Mouse (Mus musculus) forebrain, embryonic 14.5 days (tissue): ENCODE results near the gene Hadhb. TPM values are rescaled to one million over a fixed set of nuclear protein-coding genes. Genes with fewer than 3 reads are reported as not detected.

Experiments
- ATAC-seq: fragments of 200-750 bp; cut with Nextera tagmentation; 2 replicates; pipeline ENCODE4 v1.8.0; 2017; ENCODE audit warnings: mild to moderate bottlenecking, moderate library complexity
- DNase-seq: peaks from one replicate; pipeline ENCODE4 v3.0.0-alpha.2; 2015; ENCODE audit warnings: low spot score
- H3K27ac ChIP-seq: fragments of 300-500 bp; sonication (generic); 2 replicates; pipeline ENCODE4 v1.5.1; 2014; ENCODE audit warnings: low read depth, mild to moderate bottlenecking, control low read depth, low read length, moderate library complexity
- H3K27me3 ChIP-seq: fragments of 300-500 bp; sonication (generic); replicated peaks from 2 replicates; pipeline ENCODE4 v1.6.1; 2014; ENCODE audit warnings: low read length, control low read depth, mixed read lengths; ENCODE audit not compliant: control insufficient read depth, insufficient read depth
- H3K36me3 ChIP-seq: fragments of 300-500 bp; sonication (generic); 2 replicates; pipeline ENCODE4 v1.6.1; 2014; ENCODE audit warnings: low read length, control low read depth; ENCODE audit not compliant: control insufficient read depth, insufficient read depth
- H3K4me1 ChIP-seq: fragments of 300-500 bp; sonication (generic); 2 replicates; pipeline ENCODE4 v1.6.1; 2014; ENCODE audit warnings: antibody characterized with exemption, low read length, control low read depth; ENCODE audit not compliant: control insufficient read depth, insufficient read depth
- H3K4me2 ChIP-seq: fragments of 300-500 bp; sonication (generic); 2 replicates; pipeline ENCODE4 v1.6.1; 2014; ENCODE audit warnings: mild to moderate bottlenecking, control low read depth, low read length
- H3K4me3 ChIP-seq: fragments of 300-500 bp; sonication (generic); 2 replicates; pipeline ENCODE4 v1.5.1; 2014; ENCODE audit warnings: low read depth, low read length, control low read depth
- H3K9ac ChIP-seq: fragments of 300-500 bp; sonication (generic); 2 replicates; pipeline ENCODE4 v1.6.1; 2014; ENCODE audit warnings: mild to moderate bottlenecking, low read length, control low read depth, moderate library complexity
- H3K9me3 ChIP-seq: fragments of 300-500 bp; sonication (generic); replicated peaks from 2 replicates; pipeline ENCODE4 v1.6.1; 2016; ENCODE audit warnings: low read length, control low read depth, mixed read lengths; ENCODE audit not compliant: control insufficient read depth
- WGBS: fragments of 180-500 bp; shearing (Covaris S2); extraction: QIAGEN DNeasy Blood & Tissue Kit; methylation state at CpG from one replicate; pipeline ENCODE4 v1.1.7; 2014; 5-methylcytosine and 5-hydroxymethylcytosine counted together
- polyA plus RNA-seq: library from polyadenylated mRNA; unstranded; fragments of >200 nt; fragmentation: Nextera tagmentation; extraction: Ambion mirVana; gene quantifications from 2 replicates; pipeline ENCODE4 v1.2.1, GENCODE M21; 2014

The Hadhb gene
- polyA plus RNA-seq, result 75.6 and 80.9 TPM in 2 replicates

DNA sequence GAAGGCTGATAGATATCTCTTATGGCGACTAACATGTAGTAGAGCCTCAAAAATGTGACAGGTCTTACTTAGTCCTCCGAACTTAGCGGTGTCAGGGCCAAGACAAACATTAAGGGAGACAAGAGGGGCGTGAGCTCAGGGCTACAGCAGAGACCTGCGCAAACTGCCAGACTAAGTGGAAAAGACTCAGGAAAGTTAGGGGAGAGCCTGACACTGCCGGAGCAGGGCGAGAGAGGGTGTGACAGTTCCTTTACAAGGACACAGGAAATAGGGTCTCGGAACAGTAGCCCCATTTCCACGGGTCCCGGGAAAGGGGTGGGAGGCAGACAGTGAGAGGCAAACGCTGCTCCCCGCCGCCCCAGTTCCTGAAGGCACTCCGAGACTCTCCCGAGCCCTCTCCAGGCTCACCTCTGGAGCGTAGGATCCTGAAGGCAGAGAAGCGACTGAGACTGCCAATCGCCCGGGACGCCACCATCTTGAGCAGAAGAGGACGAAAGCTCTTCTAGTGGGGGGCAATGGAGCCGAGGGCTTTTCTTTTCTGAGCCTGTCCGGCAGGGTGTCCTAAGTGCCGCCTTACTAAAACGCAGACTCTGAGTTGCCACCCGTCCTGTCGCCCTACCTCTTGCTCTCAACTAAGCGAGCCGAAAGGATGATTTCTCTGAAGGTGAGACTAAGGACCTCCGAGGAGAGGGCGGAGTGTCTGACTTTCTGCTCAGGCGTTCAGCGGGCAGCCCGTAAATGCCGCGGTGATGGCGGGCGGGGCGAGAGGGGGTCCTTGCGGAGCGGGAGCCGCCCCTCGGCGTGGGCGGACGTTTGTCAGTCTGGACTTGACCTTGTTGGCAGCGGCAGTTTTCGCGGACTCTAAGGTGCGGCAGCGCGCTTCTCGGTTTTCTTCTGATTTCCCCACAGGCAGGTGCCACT, at the start of gene Hadhb, which contains the start of gene Hadha:
TSS of gene Hadhb (plus strand) at position 775 of the 921 bp plus-strand sequence.
TSS of gene Hadha (minus strand) at position 689 of the 921 bp plus-strand sequence.
- under 1% methylated on average over 53 of the region's 53 CpGs for WGBS
- Histone ChIP-seq H3K4me1 (peaks cover 13% of the 10 kb centered on the region), H3K27me3 (no peaks in the 10 kb centered on the region), H3K9me3 (no peaks in the 10 kb centered on the region), H3K9ac (peak within 1 kb of the TSS; percentile 83), H3K36me3 (no peaks in the 10 kb centered on the region), H3K4me3 (peak within 1 kb of the TSS; percentile 94), H3K4me2 (peak within 1 kb of the TSS; percentile 87), H3K27ac (peak within 1 kb of the TSS; percentile 84)
- peak; percentile 91 for DNase-seq
- peak; percentile 93 for ATAC-seq

- Histone ChIP-seq H3K27ac (peak within 1 kb of the TSS; percentile 84), H3K4me3 (peak within 1 kb of the TSS; percentile 70), H3K9ac (peak within 1 kb of the TSS; percentile 84), H3K9me3 (no peaks in the 10 kb centered on the region), H3K4me2 (peak within 1 kb of the TSS; percentile 96), H3K36me3 (peaks cover 13% of the 10 kb centered on the region; the same call in 1 of the 2 replicates), H3K27me3 (no peaks in the 10 kb centered on the region), H3K4me1 (peaks cover 33% of the 10 kb centered on the region)
- under 1% methylated on average over 29 of the region's 29 CpGs for WGBS
- peak; percentile 89 for DNase-seq
- peak; percentile 76 for ATAC-seq
Measured at GRCm38 (mm10) chr5:30105668-30106300, 49.3 kb upstream of the Hadhb start, which contains the start of gene 3110082J24Rik. Gene 3110082J24Rik (minus strand): TSS chr5:30106086.

DNA sequence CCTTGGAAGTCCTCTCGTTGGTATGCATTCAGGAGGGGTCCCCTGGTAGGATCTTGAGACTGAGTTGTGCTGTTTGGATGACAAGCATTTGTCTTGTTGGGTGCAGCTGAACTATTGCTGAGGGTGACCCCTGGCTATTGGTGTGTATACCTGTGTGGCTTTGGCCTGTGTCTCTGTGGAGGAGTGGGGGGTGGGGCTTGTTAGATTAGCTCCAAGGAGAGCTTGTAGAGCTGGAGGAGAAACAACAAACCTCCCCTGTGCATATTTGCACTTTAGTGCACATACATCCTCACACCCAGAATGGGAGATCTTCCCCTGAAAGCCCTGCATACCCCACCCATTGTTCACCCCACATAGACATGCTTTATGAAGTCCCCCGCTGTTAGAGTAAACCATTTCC, 48.3 kb upstream of the Hadhb start:
- ATAC-seq (no peak), DNase-seq (no peak)
- Histone ChIP-seq H3K27me3 (no peaks in the 10 kb centered on the region), H3K4me1 (peaks cover 40% of the 10 kb centered on the region), H3K4me3 (peak overlapping the region; percentile 70), H3K36me3 (peaks cover 13% of the 10 kb centered on the region; the same call in 1 of the 2 replicates), H3K9me3 (no peaks in the 10 kb centered on the region), H3K27ac (peak overlapping the region; percentile 84), H3K9ac (peak overlapping the region; percentile 84), H3K4me2 (peak overlapping the region; percentile 96)
- 5% methylated on average over 2 of the region's 2 CpGs for WGBS

DNA sequence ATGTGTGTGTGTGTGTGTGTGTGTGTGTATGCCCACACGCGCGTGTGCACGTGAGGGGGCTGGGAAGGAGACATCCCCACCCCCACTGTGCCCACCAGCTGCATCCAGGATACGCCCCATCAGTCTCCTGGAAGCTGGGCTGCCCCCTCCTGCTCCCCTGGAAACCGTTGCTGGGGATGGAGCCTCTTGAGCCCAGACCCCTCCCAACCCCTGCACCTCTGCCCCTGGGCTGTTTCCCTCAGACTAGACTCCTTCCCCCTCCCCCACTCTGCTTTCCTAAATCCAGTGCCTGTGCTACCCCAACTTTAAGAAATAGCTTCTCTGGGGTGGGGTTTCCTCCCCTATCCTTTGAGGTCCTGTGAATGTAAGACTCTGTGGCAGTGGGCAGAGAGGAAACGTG, 47.9 kb upstream of the Hadhb start:
- DNase-seq, result peak; percentile 79
- H3K9ac ChIP-seq, result peak overlapping the region; percentile 84

DNA sequence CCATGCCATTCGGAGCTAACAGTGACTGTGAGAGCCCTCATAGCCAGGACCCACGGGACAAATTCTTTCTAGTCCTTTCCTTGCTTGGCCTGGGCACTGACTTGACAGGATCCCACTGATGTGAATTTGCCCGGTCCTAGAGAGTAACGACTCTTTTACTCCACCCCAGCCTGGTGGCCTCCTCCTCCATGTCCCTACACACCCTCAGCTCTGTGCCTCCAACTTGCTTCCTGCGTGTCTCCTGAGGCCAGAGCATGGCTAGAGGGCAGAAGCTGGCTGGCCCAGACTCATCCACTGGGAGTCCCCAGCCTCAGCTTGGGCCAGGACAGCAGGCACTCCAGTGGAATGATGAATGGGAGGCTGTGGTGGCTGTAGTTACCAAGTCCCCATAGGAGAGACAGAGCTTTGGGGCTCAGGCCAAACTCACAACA, 47.4 kb upstream of the Hadhb start:
- Histone ChIP-seq H3K4me3 (peak overlapping the region; percentile 70), H3K36me3 (peaks cover 15% of the 10 kb centered on the region; the same call in 1 of the 2 replicates), H3K9ac (peak overlapping the region; percentile 84), H3K27me3 (0 out of 2 replicates have a peak, but pooled peaks cover under 1% of the 10 kb centered on the region), H3K9me3 (no peaks in the 10 kb centered on the region), H3K27ac (peak overlapping the region; percentile 84), H3K4me2 (peak overlapping the region; percentile 96), H3K4me1 (peaks cover 40% of the 10 kb centered on the region)
- DNase-seq (peak; percentile 39), ATAC-seq (no peak)
- 3% methylated on average over 5 of the region's 5 CpGs for WGBS

More for the DNA sequence above, 47.9 kb upstream of the Hadhb start:
- peak overlapping the region; percentile 84 for H3K27ac ChIP-seq
- peak; percentile 43; the same call in 1 of the 2 replicates for ATAC-seq
- H3K4me2 ChIP-seq, result peak overlapping the region; percentile 96
- H3K4me3 ChIP-seq, result peak overlapping the region; percentile 70
- WGBS, result 1% methylated on average over 7 of the region's 7 CpGs
- H3K9me3 ChIP-seq, result no peaks in the 10 kb centered on the region
- no peaks in the 10 kb centered on the region for H3K27me3 ChIP-seq
- peaks cover 40% of the 10 kb centered on the region for H3K4me1 ChIP-seq
- peaks cover 13% of the 10 kb centered on the region; the same call in 1 of the 2 replicates for H3K36me3 ChIP-seq

- Histone ChIP-seq H3K4me3 (no peak overlapping the region), H3K9me3 (no peaks in the 10 kb centered on the region), H3K36me3 (peaks cover 21% of the 10 kb centered on the region; the same call in 1 of the 2 replicates), H3K4me2 (peak overlapping the region; percentile 96), H3K9ac (peak overlapping the region; percentile 84; the same call in 1 of the 2 replicates), H3K27me3 (peaks cover 4% of the 10 kb centered on the region; the same call in 1 of the 2 replicates), H3K27ac (peak overlapping the region; percentile 84; the same call in 1 of the 2 replicates), H3K4me1 (peaks cover 40% of the 10 kb centered on the region)
- 70% methylated on average over 6 of the region's 6 CpGs for WGBS
- DNase-seq, result no peak
- ATAC-seq, result no peak
Measured at GRCm38 (mm10) chr5:30108233-30108632, 46.8 kb upstream of the Hadhb start.

- DNase-seq (no peak), ATAC-seq (no peak)
- H3K36me3 ChIP-seq, result peaks cover 27% of the 10 kb centered on the region; the same call in 1 of the 2 replicates
- H3K4me2 ChIP-seq, result peak overlapping the region; percentile 38; the same call in 1 of the 2 replicates
- peaks cover 43% of the 10 kb centered on the region for H3K4me1 ChIP-seq
- H3K9ac ChIP-seq, result 0 out of 2 replicates have a peak overlapping the region, but pooled peaks have one; percentile 8
- peaks cover 6% of the 10 kb centered on the region; the same call in 1 of the 2 replicates for H3K27me3 ChIP-seq
- H3K4me3 ChIP-seq, result no peak overlapping the region
- WGBS, result 36% methylated on average over 2 of the region's 2 CpGs
- no peaks in the 10 kb centered on the region for H3K9me3 ChIP-seq
- H3K27ac ChIP-seq, result no peak overlapping the region
Measured at GRCm38 (mm10) chr5:30109899-30110298, 45.1 kb upstream of the Hadhb start.

- Histone ChIP-seq H3K4me2 (peak overlapping the region; percentile 38), H3K9ac (peak overlapping the region; percentile 29; the same call in 1 of the 2 replicates), H3K27me3 (peaks cover 6% of the 10 kb centered on the region; the same call in 1 of the 2 replicates), H3K36me3 (peaks cover 29% of the 10 kb centered on the region; the same call in 1 of the 2 replicates), H3K4me1 (peaks cover 43% of the 10 kb centered on the region), H3K27ac (peak overlapping the region; percentile 21; the same call in 1 of the 2 replicates), H3K4me3 (no peak overlapping the region), H3K9me3 (no peaks in the 10 kb centered on the region)
- ATAC-seq, result no peak
- DNase-seq, result peak; percentile 46
- WGBS, result 10% methylated on average over 20 of the region's 22 CpGs
Measured at GRCm38 (mm10) chr5:30110371-30111060, 44.5 kb upstream of the Hadhb start.
